Mouse (Mus musculus): ENCODE data around the gene Hnrnpab. TPM values are rescaled to one million over a fixed set of nuclear protein-coding genes. Genes with fewer than 3 reads are reported as not detected.
A peak's percentile ranks its signal among the peaks of the same experiment; 100 is the strongest.
"Not testable (repeated sequence)": the region's sequence is repeated elsewhere in the genome, so short reads cannot be mapped to it uniquely, and the experiment has no call there.

Hnrnpab gene
- polyA plus RNA-seq, 1 experiment from 2014 or later: 421 TPM

- Histone ChIP-seq H3K36me3 (peaks cover 14% of the 10 kb centered on the region), H3K4me2 (no peak overlapping the region), H3K4me3 (no peak overlapping the region), H3K4me1 (replicated peaks) (peaks cover 28% of the 10 kb centered on the region), H3K9me3 (no peaks in the 10 kb centered on the region), H3K9ac (no peak overlapping the region), H3K27me3 (no peaks in the 10 kb centered on the region), H3K27ac (replicated peaks) (no peak overlapping the region)
- WGBS: 3% methylated on average over 4 of the region's 4 CpGs
- ATAC-seq (ENCODE audit: low read depth): no peak
Measured at GRCm38 (mm10) chr11:51617693-51618092, 11.0 kb upstream of the Hnrnpab start.

GRCm38 (mm10) chr11:51616113-51616512 is 9.5 kb upstream of the Hnrnpab start:
- not testable (repeated sequence) for H3K36me3 ChIP-seq; ATAC-seq (ENCODE audit: low read depth); H3K27ac ChIP-seq (replicated peaks); H3K27me3 ChIP-seq; H3K9me3 ChIP-seq
- Histone ChIP-seq H3K9ac (peak overlapping the region; percentile 69; the same call in 1 of the 2 replicates), H3K4me2 (peak overlapping the region; percentile 60), H3K4me1 (replicated peaks) (peaks cover 27% of the 10 kb centered on the region), H3K4me3 (peak overlapping the region; percentile 31; the same call in 1 of the 2 replicates)
- WGBS: 91% methylated on average over 7 of the region's 7 CpGs

GRCm38 (mm10) chr11:51615601-51616000 is 9.0 kb upstream of the Hnrnpab start:
- ATAC-seq (ENCODE audit: low read depth): 0 out of 2 replicates have a peak, but pooled peaks have one; percentile 11
- Histone ChIP-seq H3K4me2 (peak overlapping the region; percentile 60), H3K27ac (replicated peaks) (no peak overlapping the region; the same call in 1 of the 2 replicates), H3K4me1 (replicated peaks) (peaks cover 22% of the 10 kb centered on the region), H3K4me3 (peak overlapping the region; percentile 31), H3K36me3 (no peaks in the 10 kb centered on the region), H3K9ac (peak overlapping the region; percentile 69), H3K27me3 (no peaks in the 10 kb centered on the region), H3K9me3 (no peaks in the 10 kb centered on the region)
- 4% methylated on average over 14 of the region's 14 CpGs for WGBS

DNA sequence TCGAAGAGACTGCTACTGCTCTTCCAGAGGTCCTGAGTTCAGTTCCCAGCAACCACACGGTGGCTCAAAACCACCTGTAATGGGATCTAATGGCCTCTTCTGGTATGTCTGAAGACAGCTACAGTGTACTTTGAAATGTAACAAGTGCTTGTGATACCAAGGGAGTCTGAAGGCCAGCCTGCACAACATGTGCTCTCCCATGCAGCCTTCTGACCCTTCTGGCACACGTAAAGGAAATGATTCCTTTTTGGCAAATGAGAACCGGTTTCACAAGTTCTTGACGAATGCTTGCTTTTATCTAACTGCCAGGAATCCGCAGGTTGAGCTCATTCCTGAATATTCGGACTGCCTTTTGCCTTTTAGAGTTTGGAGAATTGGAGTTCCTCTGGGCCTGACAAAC is 8.5 kb upstream of the Hnrnpab start:
- Histone ChIP-seq H3K4me3 (peak overlapping the region; percentile 31), H3K36me3 (no peaks in the 10 kb centered on the region), H3K27me3 (no peaks in the 10 kb centered on the region), H3K27ac (replicated peaks) (no peak overlapping the region; the same call in 1 of the 2 replicates), H3K4me2 (peak overlapping the region; percentile 60), H3K9me3 (no peaks in the 10 kb centered on the region), H3K9ac (peak overlapping the region; percentile 69), H3K4me1 (replicated peaks) (peaks cover 17% of the 10 kb centered on the region)
- 53% methylated on average over 7 of the region's 7 CpGs for whole genome bisulfite sequencing
- no peak for ATAC-seq (ENCODE audit: low read depth)

DNA sequence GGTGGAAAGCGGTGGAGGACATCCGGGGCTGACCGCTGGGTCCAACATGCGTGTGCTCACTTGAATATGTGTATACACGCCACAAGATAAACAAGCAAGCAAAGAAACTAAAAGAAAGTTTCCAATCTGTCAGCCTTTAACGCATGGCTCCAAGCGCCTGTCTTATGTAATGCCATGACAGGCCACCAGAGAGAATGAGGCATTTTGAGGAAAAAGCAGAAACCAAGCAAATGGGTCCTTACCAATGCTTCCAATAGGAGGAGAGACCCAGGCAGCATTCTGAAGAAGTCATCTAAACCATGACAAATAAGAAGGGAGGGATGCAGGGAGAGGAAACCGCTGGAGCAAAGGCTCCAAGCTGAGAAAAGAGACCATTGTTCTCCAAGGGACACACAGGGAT is 7.6 kb upstream of the Hnrnpab start:
- Histone ChIP-seq H3K4me3 (no peak overlapping the region), H3K4me1 (replicated peaks) (peaks cover 14% of the 10 kb centered on the region), H3K4me2 (no peak overlapping the region), H3K27ac (replicated peaks) (no peak overlapping the region), H3K9me3 (no peaks in the 10 kb centered on the region), H3K27me3 (no peaks in the 10 kb centered on the region), H3K9ac (no peak overlapping the region), H3K36me3 (no peaks in the 10 kb centered on the region)
- ATAC-seq (ENCODE audit: low read depth): no peak
- WGBS: 77% methylated on average over 8 of the region's 8 CpGs

GRCm38 (mm10) chr11:51609940-51610339 is 3.3 kb upstream of the Hnrnpab start:
- not testable (repeated sequence) for H3K9ac ChIP-seq; H3K4me2 ChIP-seq; H3K36me3 ChIP-seq; H3K9me3 ChIP-seq; H3K27ac ChIP-seq (replicated peaks); H3K27me3 ChIP-seq; H3K4me3 ChIP-seq; ATAC-seq (ENCODE audit: low read depth)
- H3K4me1 ChIP-seq (replicated peaks): peaks cover 13% of the 10 kb centered on the region
- 92% methylated on average over 5 of the region's 5 CpGs for WGBS

DNA sequence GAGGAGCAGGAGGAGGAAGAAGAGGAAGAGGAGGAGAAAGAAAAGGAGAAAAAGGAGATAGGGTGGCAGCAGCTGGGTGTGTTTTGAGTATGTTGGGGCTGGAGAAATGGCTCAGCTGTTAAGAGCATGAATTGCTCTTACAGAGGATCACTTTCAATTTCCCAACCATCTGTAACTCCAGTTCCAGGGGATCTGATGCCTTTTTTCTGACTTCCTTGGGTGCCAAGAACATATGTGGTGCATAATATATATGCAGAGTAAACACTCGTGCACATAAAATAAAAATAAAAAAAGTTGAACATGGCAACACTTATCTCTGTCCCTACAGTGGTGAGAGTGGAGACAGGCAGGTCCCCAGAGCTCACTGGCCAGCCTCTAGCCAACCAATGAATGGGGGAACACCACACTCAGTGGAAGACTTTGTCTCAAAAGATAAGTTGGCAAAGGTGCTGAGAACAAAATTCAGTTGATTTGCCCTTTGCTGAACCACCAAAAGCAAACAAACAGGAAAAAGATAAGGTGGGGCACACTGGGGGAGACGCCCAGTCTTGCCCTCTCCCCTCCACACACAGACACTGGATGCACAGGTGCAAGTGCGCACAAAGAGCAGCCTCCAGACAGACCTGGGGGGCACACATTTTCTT is 2.7 kb upstream of the Hnrnpab start:
- no peak overlapping the region for H3K4me3 ChIP-seq
- peaks cover 18% of the 10 kb centered on the region for H3K4me1 ChIP-seq (replicated peaks)
- H3K36me3 ChIP-seq: peaks cover 5% of the 10 kb centered on the region
- no peaks in the 10 kb centered on the region for H3K27me3 ChIP-seq
- no peak overlapping the region for H3K9ac ChIP-seq
- WGBS: 85% methylated on average over 3 of the region's 3 CpGs
- no peak overlapping the region for H3K27ac ChIP-seq (replicated peaks)
- no peak overlapping the region for H3K4me2 ChIP-seq
- no peaks in the 10 kb centered on the region for H3K9me3 ChIP-seq
- no peak for ATAC-seq (ENCODE audit: low read depth)

DNA sequence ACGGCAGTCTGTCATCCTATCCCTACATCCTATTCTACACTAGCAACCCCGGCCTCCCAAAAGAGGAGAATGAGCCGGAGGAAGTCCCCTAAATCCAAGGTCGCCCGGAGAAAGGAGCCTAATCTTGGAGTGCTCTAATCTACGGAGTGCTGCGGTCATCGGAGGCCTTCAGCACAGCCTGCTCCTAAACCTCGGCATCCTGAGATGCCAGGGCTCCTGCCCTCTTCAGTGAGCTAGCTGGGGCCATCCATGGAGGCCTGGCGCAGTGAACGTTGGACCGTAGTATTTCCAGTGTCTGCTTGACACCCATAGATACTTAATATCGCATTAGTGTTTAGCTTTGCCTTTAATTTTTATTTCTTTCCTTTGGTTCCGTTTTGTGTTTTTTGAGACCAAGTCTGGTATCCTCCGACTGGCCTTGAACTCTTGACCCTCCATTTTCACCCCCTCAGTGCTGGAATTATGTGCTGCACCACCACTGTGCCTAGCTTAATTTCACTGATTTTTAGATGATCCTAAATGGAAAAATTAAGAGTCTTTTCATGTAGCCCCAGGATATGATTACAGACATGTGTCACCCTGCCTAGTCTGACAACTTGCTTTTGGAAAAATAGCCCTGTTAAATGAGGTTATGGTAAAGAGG is 570 bp upstream of the Hnrnpab start:
- peak overlapping the region; percentile 93 for H3K4me3 ChIP-seq
- H3K9me3 ChIP-seq: no peaks in the 10 kb centered on the region
- peak overlapping the region; percentile 100 for H3K9ac ChIP-seq
- peak overlapping the region; percentile 93 for H3K27ac ChIP-seq (replicated peaks)
- 11% methylated on average over 15 of the region's 15 CpGs for WGBS
- peak; percentile 66 for ATAC-seq (ENCODE audit: low read depth)
- no peaks in the 10 kb centered on the region for H3K27me3 ChIP-seq
- H3K4me1 ChIP-seq (replicated peaks): peaks cover 40% of the 10 kb centered on the region
- H3K4me2 ChIP-seq: peak overlapping the region; percentile 76
- H3K36me3 ChIP-seq: peaks cover 27% of the 10 kb centered on the region

GRCm38 (mm10) chr11:51605602-51606446 is 823 bp downstream of the Hnrnpab start:
- H3K4me1 ChIP-seq (replicated peaks): peaks cover 53% of the 10 kb centered on the region
- H3K4me3 ChIP-seq: peak overlapping the region; percentile 93
- H3K27me3 ChIP-seq: no peaks in the 10 kb centered on the region
- peak overlapping the region; percentile 96 for H3K27ac ChIP-seq (replicated peaks)
- under 1% methylated on average over 79 of the region's 81 CpGs for WGBS
- peak; percentile 56 for ATAC-seq (ENCODE audit: low read depth)
- H3K9me3 ChIP-seq: no peaks in the 10 kb centered on the region
- peak overlapping the region; percentile 98 for H3K4me2 ChIP-seq
- H3K36me3 ChIP-seq: peaks cover 41% of the 10 kb centered on the region
- H3K9ac ChIP-seq: peak overlapping the region; percentile 100

DNA sequence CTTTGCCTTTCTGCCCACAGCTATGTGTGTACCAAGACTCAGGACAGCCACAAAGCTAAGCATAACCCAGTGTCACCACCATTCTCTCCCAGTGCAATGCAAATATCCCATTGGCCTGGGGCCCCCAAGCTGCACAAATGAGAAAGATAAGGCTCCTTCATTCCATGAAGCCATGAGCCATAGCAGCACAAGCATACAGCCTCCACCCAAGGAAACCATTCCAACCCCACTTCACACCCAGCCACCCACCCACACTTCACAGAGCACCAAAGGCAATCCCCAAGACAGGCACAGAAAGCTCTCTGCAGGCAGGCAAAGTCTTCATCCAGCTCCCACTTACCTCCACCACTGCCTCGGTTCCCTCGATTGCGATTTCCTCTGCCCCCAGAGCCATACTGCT is 4.4 kb downstream of the Hnrnpab start:
- Histone ChIP-seq H3K4me2 (no peak overlapping the region), H3K27ac (replicated peaks) (no peak overlapping the region), H3K36me3 (peaks cover 76% of the 10 kb centered on the region), H3K27me3 (no peaks in the 10 kb centered on the region), H3K4me3 (no peak overlapping the region), H3K4me1 (replicated peaks) (peaks cover 49% of the 10 kb centered on the region), H3K9ac (peak overlapping the region; percentile 6; the same call in 1 of the 2 replicates), H3K9me3 (no peaks in the 10 kb centered on the region)
- no peak for ATAC-seq (ENCODE audit: low read depth)
- WGBS: 98% methylated on average over 3 of the region's 3 CpGs

DNA sequence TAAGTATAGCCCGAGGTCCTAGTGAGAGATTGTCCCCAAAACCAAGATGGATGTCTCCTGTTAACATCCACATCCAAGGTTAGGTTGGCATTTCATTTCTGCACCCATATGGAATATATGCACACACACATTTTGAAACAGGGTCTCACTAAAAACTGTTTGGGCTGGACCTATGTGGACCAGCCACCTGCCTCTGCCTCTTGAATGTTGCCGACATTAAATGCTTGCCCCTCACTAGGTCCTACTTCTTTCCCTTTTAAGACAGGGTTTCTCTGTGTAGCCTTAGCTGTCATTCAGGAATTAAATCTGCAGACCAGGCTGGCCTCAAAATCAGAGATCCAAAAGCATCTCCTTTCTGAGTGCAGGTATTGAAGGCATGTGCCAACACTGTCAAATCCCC is 9.1 kb downstream of the Hnrnpab start:
- no peak for ATAC-seq (ENCODE audit: low read depth)
- Histone ChIP-seq H3K4me2 (no peak overlapping the region), H3K27me3 (no peaks in the 10 kb centered on the region), H3K36me3 (peaks cover 98% of the 10 kb centered on the region), H3K4me1 (replicated peaks) (peaks cover 17% of the 10 kb centered on the region), H3K9me3 (no peaks in the 10 kb centered on the region), H3K4me3 (no peak overlapping the region), H3K27ac (replicated peaks) (no peak overlapping the region), H3K9ac (no peak overlapping the region)
- WGBS: 80% methylated on average over 2 of the region's 2 CpGs
